Mouse (Mus musculus) thymus, adult 2 months (tissue): Measurements from ENCODE around the gene Ly6g5b. TPM values are rescaled to one million over a fixed set of nuclear protein-coding genes. Genes with fewer than 3 reads are reported as not detected.
A peak's percentile ranks its signal among the peaks of the same experiment; 100 is the strongest.

Source experiments
- DNase-seq: peaks from one replicate; pipeline ENCODE4 v3.0.0; 2021
- H3K27ac ChIP-seq: fragments of 200-500 bp; 2 replicates; pipeline ENCODE4 v1.5.1; 2012; ENCODE audit warnings: low read length, control low read depth; ENCODE audit not compliant: control insufficient read depth, insufficient read depth
- H3K27me3 ChIP-seq: fragments of 200-500 bp; 2 replicates; pipeline ENCODE4 v1.6.1; 2012; ENCODE audit warnings: mild to moderate bottlenecking, low read length, moderate library complexity, mixed read lengths; ENCODE audit not compliant: control insufficient read depth, insufficient read depth
- H3K36me3 ChIP-seq: fragments of 200-500 bp; 2 replicates; pipeline ENCODE4 v1.6.1; 2012; ENCODE audit warnings: mild to moderate bottlenecking, low read length, moderate library complexity; ENCODE audit not compliant: control insufficient read depth, insufficient read depth
- H3K4me1 ChIP-seq: fragments of 200-500 bp; replicated peaks from 2 replicates; pipeline ENCODE4 v1.6.1; 2012; ENCODE audit warnings: low read length; ENCODE audit not compliant: control insufficient read depth, insufficient read depth
- H3K4me3 ChIP-seq: fragments of 200-500 bp; 2 replicates; pipeline ENCODE4 v1.5.1; 2012; ENCODE audit warnings: mild to moderate bottlenecking, low read length, control low read depth, moderate library complexity; ENCODE audit not compliant: control insufficient read depth, insufficient read depth
- CTCF ChIP-seq: fragments of 200-500 bp; IDR thresholded peaks from 2 replicates; pipeline ENCODE4 v1.5.1; 2012; ENCODE audit warnings: mild to moderate bottlenecking, control low read depth, low read length, moderate library complexity, borderline replicate concordance; ENCODE audit not compliant: control insufficient read depth, poor library complexity, insufficient read depth; ENCODE audit errors: extremely low read depth
- POLR2A ChIP-seq: fragments of 200-500 bp; IDR thresholded peaks from 2 replicates; pipeline ENCODE4 v1.6.1; 2012; ENCODE audit warnings: mild to moderate bottlenecking, low read length, control low read depth, moderate library complexity; ENCODE audit not compliant: control insufficient read depth, poor library complexity, insufficient read depth; ENCODE audit errors: extremely low read depth
- WGBS: fragments of 180-500 bp; shearing (Covaris S2); methylation state at CpG from one replicate; pipeline ENCODE4 v1.1.7; 2018; 5-methylcytosine and 5-hydroxymethylcytosine counted together
- polyA plus RNA-seq: library from polyadenylated mRNA; depleted of rRNA; stranded (reverse); fragments of >200 nt; gene quantifications from 2 replicates; pipeline ENCODE4 v1.2.3, GENCODE M21; 2012

Ly6g5b gene
- polyA plus RNA-seq, 1 experiment, result 8.3 TPM

GRCm38 (mm10) chr17:35141971-35142370 lies 26.7 kb upstream of the Ly6g5b start:
- WGBS, result 95% methylated on average over 6 of the region's 6 CpGs
- Histone ChIP-seq H3K36me3 (peaks cover 85% of the 10 kb centered on the region), H3K4me3 (no peak overlapping the region), H3K4me1 (no peaks in the 10 kb centered on the region), H3K27ac (no peak overlapping the region), H3K27me3 (no peaks in the 10 kb centered on the region)
- TF ChIP-seq POLR2A (no peak), CTCF (no peak)
- DNase-seq, result no peak

- Histone ChIP-seq H3K27ac (no peak overlapping the region), H3K4me1 (peaks cover 2% of the 10 kb centered on the region), H3K27me3 (no peaks in the 10 kb centered on the region), H3K36me3 (peaks cover 71% of the 10 kb centered on the region), H3K4me3 (no peak overlapping the region)
- WGBS, result 93% methylated on average over 16 of the region's 16 CpGs
- no peak for DNase-seq
- TF ChIP-seq CTCF, result no peak
- TF ChIP-seq POLR2A, result no peak
Measured at GRCm38 (mm10) chr17:35140490-35140996, 25.3 kb upstream of the Ly6g5b start.

GRCm38 (mm10) chr17:35139269-35139668 lies 24.0 kb upstream of the Ly6g5b start:
- no peak for DNase-seq
- Histone ChIP-seq H3K4me1 (peaks cover 4% of the 10 kb centered on the region), H3K4me3 (no peak overlapping the region), H3K36me3 (peaks cover 58% of the 10 kb centered on the region), H3K27ac (no peak overlapping the region), H3K27me3 (no peaks in the 10 kb centered on the region)
- TF ChIP-seq CTCF, result no peak
- no peak for TF ChIP-seq POLR2A
- WGBS, result 98% methylated on average over 3 of the region's 3 CpGs

GRCm38 (mm10) chr17:35135591-35136320 lies 20.5 kb upstream of the Ly6g5b start:
- DNase-seq, result no peak
- Histone ChIP-seq H3K4me1 (peaks cover 4% of the 10 kb centered on the region), H3K36me3 (peaks cover 23% of the 10 kb centered on the region), H3K27me3 (no peaks in the 10 kb centered on the region), H3K27ac (no peak overlapping the region), H3K4me3 (peak overlapping the region; percentile 60)
- WGBS, result under 1% methylated on average over 43 of the region's 43 CpGs
- TF ChIP-seq POLR2A (no peak), CTCF (0 out of 2 replicates have a peak, but pooled peaks have one; percentile 4)

- peak; percentile 93 for DNase-seq
- Histone ChIP-seq H3K4me3 (peak within 1 kb of the TSS; percentile 60), H3K27me3 (no peaks in the 10 kb centered on the region), H3K4me1 (peaks cover 4% of the 10 kb centered on the region), H3K36me3 (peaks cover 16% of the 10 kb centered on the region), H3K27ac (peak within 1 kb of the TSS; percentile 73)
- WGBS, result under 1% methylated on average over 66 of the region's 66 CpGs
- TF ChIP-seq CTCF (0 out of 2 replicates have a peak, but pooled peaks have one; percentile 5), POLR2A (peak; percentile 74; the same call in 1 of the 2 replicates)
Measured at GRCm38 (mm10) chr17:35134801-35135590, 19.8 kb upstream of the Ly6g5b start, which contains the start of gene Bag6. TSS of gene Bag6 (plus strand) at chr17:35135178.

- 96% methylated on average over 7 of the region's 7 CpGs for WGBS
- no peak overlapping the region for H3K27ac ChIP-seq
- TF ChIP-seq POLR2A, result no peak
- TF ChIP-seq CTCF, result no peak
- H3K27me3 ChIP-seq, result no peaks in the 10 kb centered on the region
- no peak for DNase-seq
- no peak overlapping the region for H3K4me3 ChIP-seq
- peaks cover 4% of the 10 kb centered on the region for H3K4me1 ChIP-seq
- peaks cover 4% of the 10 kb centered on the region for H3K36me3 ChIP-seq
Measured at GRCm38 (mm10) chr17:35133517-35133916, 18.3 kb upstream of the Ly6g5b start.
